Mouse (Mus musculus) G1E (cell line): ENCODE data around the gene Abhd14b.

Experiments used
- CTCF ChIP-seq: IDR thresholded peaks from 2 replicates; pipeline ENCODE4 v1.5.1; 2012; ENCODE audit warnings: low read depth, low read length, inconsistent platforms, mixed read lengths
- GATA1 ChIP-seq: IDR thresholded peaks from 2 replicates; pipeline ENCODE4 v1.6.1; 2012; ENCODE audit warnings: borderline replicate concordance, low read length, inconsistent platforms, mixed read lengths
- POLR2AphosphoS5 ChIP-seq: IDR thresholded peaks from 2 replicates; pipeline ENCODE4 v1.6.1; 2012; ENCODE audit warnings: low read depth, low read length, inconsistent platforms; ENCODE audit not compliant: insufficient replicate concordance

DNA sequence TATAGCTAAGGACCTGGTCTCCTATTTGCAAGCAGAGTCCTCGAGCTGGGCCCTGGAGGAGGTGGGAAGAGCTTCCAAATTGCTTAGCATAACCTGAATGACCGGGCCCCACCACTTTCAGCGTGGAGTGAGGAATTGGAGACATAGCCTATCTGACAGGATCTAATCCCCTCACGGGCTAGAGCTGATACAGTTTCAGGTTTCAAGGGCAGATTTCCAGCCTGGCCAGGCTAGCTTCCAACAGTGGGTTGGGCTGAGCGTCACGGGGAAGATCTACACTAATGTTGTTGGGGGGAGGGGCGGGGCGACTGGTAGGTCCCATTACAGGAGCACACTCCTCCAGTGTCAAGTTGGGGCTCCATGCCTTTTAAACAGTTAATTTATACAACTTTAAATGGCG, 3.4 kb downstream of the Abhd14b start:
- TF ChIP-seq CTCF (no peak), GATA1 (no peak), POLR2AphosphoS5 (no peak)
